Mouse (Mus musculus) cerebellum, adult 8-10 months (tissue): ENCODE data around the gene Ikbke.
"Not testable (repeated sequence)": the region's sequence is repeated elsewhere in the genome, so short reads cannot be mapped to it uniquely, and the experiment has no call there.

Experiments
- DNase-seq: peaks from one replicate; pipeline ENCODE4 v3.0.0; 2022

Gene Ikbke

DNA sequence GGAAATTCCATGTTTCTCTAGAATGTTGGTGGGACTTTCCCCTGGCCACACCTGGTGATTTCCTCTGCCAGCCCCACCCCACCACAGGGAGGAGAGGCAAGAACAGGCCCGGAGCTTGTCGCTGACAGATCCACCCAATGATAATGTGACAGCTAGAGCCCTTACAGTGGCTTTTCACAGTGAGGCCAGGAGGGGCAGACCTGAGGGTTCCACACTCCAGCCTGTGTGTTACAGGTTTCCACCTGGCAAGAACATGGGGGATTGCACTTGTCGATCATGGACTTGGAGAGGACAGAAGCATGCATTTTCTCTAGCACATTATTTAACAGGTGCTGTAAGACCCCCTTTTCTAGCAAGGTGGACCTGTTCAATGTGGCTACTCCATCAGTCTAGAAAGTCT lies 874 bp upstream of the Ikbke start:
- no peak for DNase-seq

DNA sequence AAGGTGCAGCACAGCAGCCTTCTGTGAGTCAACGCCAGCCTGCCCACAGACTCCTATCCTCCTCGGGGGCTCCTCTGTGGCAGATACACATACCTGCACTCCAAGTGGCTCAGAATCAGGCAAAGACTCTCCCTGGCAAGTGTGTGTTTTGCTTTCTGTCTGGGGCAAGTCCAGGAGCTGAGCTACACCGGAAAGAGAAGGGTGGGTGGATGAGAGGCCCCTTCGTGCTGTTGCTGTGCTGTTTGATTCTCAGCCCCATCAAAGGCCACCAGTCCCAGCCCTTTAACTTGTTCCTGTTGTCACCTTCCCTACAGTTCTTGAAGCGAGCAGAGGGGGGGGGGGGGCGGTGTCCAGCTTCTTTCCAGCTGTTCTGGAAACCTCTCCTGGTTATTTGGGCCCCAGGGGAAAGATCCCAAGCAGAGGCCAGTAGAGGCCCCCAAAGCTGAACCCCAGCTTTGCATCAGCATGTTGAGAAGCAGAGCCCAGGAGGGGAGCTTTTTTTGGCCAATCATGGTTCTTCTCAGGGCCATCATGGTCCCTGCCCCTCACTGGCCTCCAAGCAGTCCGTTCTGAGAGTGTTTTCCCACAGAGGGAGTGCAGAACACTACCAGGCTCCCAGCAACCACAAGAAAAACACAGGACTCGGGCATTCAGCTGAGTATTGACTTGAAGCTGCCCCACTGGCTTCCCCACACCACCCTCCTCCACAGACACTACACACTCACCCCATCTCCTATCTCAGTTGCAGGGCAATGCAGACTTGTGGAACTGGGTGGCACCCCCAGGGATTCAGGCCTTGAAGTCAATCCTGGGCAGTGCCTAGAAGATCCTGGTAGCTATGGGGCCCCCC lies 575 bp downstream of the Ikbke start:
- no peak for DNase-seq

DNA sequence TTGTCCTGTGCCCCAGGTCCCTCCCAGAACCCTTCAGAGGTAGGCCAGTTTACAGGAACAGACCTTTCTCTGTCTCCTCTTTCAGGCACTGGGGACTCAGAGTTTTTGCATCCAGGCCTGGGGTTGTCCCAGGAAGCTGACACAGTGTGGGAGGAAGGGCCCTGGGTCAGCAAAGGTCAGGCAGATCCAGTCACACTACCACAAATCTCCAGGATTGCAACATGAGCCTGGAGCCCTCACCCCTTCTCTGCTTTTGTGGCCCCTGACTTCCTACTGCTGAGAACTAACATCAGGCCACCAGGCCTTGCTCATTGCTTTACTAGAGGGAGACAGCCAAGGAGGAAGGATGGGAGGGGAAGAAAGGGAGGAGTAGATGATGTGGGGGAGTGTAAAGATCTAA lies 2.6 kb downstream of the Ikbke start:
- DNase-seq = no peak

DNA sequence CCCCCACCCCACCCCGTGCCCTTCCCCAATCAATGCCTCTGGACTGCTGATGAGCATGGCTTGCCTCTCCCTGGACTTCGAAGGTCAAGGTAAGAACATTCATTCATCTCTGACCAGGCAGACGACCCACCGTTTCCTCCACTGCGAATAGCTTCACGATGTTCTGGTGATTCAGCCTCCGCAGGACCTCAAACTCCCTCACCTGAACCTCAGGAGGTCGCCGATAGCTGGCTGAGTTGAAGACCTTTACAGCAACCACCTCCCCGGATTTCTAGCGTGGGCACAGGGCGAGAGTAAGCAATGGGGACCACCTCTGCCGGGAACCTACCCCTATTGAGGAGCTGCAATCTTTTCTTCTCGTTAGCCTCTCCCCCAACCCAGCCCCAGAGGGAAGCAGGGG lies 3.8 kb downstream of the Ikbke start:
- DNase-seq = no peak

DNA sequence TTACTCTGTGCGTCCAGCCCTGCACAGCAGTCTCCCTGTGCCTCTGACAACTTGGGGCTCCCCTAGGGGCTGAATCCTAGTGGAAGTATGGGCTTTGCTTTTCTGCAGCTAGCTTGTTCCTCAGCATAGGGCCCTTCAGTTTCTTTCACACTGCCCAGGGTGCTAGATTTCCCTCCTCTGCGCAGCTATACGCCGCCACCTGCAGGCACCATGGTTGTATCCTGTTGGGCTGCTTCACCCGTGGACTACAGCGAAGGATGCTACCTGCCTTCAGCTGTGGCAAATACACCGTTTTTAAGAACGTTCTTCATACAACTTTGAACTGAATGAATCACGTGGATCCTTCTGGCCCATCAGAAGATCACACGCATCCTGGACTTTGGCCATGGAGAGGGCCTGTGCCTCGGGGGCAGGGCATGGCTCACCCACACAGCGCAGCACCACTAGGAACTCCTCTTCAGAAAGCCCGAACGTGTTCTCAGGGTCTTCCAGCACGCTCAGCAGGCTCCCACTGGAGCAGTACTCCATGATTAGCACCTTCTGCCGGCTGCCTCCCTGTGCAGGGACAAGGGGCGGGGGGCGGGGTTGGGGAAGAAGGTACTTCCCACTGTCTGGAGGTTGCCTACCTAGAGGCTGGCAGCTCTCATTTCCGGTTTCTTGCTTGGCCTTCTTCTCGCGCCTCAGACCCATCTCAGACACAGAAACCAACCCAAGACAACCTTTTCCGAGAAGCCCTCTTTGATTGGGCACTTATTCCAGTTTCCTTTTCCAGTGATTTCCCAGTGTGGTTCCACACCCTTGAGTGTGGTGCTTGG lies 4.5 kb downstream of the Ikbke start:
- no peak for DNase-seq

DNA sequence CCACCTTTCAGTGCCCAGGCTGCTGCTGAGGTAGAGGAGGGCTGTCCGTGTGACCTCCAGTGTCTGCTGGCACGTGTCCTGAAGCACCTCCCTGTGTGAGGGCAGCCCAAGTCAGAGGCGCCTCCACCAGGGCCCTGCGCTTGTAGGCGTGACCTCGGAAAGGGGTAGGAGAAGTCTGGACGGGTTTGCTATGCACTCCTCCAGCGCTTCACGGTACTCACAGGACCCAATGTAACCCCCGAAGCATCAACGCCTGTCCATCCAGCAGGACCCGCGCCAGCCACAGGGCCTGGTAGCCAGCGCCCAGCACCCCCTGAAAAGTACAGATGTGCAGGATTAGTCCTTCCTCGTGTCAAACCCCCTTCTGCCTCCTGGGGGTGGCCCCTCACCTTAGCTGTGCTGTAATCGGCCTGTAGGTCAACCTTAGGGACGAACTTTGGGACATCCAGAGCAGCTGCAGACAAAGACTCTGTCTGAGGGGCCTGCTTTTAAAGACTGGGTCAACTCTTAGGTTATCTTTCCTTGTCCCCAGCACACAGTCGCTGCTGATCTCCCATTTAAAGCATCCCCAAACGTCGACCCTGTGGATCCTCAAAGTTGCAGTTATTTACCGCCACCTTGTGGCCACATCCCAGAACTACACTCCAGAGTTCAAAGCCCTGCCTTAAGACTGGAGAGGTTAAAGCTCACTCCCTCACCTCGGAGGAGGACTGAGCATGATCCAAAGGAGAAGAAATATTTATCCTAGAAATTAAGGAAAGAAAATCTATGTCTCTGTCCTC lies 9.4 kb downstream of the Ikbke start:
- DNase-seq = peak; percentile 82

DNA sequence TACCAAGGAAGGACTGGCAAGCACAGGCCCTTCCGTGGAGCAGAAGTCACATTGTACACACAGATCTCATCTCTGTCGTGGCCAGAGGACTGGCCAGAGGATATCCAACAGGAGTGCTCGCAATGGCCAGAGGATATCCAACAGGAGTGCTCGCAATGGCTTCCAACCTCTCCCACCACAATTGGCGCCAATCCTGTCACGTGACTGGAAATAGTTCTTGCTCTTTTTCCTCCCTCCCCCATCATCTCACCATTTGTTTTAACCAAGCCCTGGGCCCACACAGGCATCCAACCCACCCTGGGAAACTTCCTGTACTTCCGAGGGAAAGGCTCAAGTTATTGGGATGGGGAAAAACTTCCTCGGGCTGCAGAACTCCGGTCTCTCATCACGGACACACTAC lies 10.6 kb downstream of the Ikbke start:
- no peak for DNase-seq

DNA sequence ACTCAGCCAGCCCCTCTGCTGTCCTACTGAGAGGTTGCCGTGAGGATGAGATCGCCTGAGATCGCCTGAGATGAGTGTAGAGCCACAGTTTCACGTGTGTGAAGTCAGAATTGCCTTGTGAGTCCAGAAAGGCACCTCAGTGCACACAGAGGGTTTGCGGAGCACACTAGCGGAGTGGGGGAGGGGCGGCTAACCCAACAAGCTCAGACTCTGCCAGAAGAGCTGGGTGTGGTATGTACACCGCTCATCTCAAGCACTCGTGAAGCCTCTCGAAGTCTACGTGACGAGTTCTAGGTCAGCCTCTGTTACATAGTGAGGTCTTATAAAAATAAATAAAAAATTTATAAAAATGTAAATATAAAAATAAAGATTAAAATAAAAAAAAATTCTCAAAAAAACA lies 15.5 kb downstream of the Ikbke start:
- DNase-seq = no peak

DNA sequence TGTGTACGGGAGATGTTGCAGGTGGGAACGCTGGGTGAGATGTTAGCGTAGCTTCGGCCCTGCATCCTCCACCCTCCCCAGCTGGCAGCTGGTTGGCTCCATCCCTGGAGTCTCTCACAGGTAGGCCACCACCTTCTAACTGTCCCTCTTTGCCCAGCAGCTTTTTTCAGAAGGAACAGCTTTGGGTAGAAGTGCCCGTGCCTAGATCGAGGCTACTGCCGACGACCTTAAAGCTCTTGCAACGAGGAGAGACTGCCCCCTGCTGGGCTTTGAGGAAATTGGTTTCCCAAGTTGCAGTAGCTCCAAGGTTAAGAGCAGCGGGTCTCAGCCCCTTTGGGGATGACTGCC lies 19.1 kb downstream of the Ikbke start:
- DNase-seq = peak; percentile 70

DNA sequence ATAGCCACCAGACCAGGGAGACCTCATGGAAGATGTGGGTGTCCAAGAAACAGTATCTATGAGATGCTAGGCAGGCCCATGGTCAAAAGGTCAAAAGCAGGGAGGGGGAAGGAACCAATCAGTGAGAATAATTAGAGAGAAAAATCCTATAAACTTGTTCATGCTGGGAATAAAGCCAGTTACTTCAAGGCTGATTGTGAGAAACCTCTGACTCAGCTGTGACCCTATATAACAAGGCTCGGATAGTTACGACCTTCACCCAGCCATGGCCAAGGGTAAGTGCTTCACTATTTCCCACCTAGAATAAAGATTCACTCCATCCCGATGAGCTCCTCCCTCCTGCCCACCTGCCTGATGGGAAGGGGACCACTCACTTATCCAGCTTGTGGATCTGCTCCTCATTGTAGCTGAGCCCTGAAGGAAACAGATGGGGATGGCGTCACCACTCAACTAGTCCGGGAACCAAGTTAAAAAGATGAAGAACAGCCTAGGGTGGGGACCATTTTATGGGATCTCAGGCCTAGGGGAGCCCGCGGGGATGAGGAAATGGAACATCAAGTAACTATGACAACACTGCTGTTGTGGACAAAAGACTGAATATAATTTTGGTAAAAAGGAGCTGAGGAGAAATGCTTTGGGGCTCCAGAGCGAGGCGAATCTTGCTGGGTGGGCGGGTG lies 19.6 kb downstream of the Ikbke start:
- no peak for DNase-seq

DNA sequence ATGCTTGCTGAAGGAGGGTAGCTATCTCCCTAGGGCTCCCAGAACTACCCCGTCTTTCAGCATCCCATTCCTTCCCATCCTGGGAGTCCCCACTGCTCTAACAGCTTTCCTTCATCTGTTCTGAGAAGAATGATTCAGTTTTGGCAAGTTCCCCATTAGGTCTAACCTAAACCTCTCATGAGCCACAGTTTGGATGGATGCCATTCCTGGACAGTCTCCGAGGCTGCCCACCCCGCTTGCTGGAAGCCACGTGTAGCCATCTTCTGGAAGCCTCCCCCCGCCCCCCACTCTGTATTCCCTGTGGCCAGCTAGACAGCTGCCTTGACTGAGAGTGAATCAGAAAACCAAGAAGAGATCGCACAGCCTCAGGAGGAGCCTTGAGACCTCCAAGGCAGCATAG lies 22.1 kb downstream of the Ikbke start:
- no peak for DNase-seq

DNA sequence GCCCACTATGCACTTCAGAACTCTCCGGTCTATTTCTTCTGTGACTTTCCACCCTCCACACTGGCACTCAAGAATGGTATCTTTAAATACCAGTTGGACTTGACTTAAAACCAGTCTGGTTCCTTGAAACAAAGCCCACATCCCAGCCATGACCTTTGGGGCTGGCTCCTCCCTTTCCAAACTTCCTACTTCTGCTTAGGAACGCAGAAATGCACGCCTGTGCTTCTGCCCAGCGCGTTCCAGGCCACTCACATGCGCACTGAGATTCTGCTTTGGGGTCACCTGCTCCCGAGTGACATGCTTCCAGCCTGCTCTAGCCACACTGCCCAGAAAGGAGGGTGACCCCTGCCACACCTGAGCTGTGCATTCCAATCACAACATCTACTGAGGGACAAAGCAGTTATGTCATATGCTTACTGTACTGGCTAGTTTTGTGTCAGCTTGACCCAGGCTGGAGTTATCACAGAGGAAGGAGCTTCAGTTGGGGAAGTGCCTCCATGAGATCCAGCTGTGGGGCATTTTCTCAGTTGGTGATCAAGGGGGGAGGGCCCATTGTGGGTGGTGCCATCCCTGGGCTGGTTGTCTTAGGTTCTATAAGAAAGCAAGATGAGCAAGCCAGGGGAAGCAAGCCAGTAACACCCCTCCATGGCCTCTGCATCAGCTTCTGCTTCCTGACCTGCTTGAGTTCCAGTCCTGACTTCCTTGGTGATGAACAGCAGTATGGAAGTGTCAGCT lies 26.7 kb downstream of the Ikbke start:
- not testable (repeated sequence) for DNase-seq

DNA sequence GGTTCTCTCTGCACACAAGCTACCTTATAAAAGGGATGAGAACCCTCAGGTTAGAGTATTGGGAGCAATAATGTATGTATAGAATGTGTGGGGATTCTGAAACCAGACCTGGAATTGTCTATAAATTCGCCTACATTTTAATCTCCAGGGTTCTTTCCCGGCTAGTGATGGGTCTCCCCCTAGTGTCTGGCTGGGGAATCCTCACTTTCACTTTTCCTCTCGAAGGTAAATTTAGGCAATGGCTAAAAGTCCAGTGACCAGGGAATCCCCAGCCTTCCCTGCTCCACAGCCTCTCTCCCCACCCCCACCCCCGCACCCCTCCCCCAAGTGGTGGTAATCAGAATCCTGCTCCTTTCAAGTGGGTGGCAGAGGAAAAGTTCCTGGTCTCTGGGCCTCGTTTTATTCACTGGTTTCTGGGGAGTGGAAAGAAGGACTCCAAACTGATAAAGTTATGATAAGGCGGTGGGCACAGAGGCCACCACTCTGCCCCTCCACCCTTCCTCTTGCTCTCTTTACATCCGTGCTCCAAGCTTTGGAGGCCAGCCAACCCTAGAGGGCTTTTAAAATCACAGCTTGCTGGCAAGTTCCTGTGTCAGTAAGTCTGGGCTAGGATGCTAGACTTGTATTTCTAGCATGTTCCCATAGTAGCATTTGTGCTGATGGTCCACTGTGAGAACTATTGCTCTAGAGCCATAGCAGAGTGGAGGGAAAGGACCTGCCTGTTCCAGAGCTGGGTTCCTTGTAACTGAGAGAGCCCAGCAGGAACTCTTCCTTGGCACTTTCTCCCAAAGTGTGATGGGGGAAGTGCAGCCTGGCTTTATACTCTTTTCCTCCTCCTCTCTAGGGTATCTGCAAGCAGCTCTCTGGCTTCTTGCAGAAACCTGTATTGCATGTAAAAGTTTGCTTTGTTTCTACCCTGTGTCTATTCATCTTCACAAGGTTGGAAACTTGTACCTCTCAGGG lies 32.7 kb downstream of the Ikbke start:
- peak; percentile 54 for DNase-seq

DNA sequence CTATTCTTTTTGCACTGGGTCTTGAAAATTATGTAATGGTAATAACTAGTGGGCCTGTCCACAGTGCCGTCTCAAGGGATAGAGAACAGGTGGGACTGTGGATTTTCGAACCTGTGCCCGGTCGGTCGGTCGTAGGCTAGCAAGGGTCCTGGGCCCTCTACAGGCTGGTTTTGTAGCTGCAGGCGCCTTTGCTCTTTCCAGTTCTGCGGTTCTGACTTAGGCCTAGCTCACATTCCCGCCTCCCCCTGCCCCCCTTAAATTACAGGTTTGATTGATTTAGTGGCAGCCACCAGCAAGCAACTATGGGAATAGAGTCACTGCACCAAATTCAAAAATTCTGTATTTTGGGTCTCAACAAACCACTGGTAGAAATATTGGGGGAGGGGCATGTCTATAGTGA lies 33.5 kb downstream of the Ikbke start:
- peak; percentile 57 for DNase-seq

DNA sequence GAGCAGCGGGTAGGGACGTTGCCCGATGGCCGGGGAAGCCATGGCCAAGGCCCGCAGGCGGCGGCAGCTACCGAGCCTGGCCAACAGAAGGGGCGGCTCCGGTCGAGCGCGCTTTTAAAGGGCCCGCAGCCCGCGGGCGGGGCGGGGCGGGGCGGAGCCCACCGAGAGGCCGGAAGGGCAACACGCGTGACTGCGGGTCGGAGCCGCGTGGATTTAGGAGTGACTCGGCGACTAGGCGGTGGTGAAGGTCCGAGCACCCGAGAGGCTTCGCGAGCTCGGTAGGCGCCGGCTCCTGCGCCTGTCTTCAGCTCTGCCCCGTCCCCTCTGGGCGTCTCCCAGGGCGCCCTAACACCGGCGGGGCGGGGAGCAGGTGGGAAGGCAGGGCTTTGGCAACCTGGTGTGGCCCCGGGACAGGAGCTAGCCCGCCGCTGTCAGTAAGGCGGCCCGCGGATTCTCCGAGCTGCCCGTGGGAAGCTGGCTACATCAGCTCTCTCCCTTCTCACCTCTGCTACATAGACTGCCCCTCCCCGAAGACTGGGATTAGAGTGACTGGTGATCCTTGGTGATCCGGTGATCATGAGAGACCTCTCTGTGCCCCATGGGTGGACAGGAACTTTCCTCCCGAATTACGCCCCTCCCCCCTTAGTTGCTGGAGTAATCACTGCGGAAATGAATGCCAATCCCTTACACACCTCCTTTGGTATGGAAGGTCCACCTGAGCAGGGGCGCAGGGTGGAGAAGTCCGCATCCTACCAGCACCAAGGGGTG lies 34.1 kb downstream of the Ikbke start, which contains the start of gene Rassf5:
TSS of gene Rassf5 (minus strand) at position 170 of the 768 bp plus-strand sequence.
- DNase-seq = peak; percentile 86

DNA sequence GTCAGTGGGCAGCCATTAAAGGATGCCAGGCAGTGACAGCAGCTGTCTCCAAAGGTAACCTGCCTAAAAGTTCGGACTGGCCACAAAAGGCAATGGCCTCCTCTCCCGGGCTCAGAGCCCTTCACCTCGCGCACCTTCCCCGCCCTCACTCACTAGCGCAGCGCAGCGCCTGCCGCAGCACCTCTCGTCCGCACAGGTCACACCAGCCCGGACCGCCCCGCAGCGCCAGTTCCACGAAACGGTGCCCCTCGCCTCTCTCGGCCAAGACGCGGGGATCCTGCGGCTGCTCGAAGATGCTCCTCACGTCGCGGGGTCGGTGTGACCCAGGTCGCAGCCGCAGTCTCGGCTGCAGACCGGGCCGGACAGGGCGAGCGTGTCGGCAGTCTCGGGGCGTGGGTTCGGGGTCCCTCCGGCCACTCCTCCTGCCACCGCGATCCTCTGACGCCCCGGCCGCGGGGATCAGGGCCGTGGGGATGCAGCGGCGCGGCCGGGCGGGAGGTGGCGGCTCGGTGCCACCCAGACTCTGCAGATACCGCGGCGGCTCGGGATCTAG lies 34.8 kb downstream of the Ikbke start:
- DNase-seq = peak; percentile 61

DNA sequence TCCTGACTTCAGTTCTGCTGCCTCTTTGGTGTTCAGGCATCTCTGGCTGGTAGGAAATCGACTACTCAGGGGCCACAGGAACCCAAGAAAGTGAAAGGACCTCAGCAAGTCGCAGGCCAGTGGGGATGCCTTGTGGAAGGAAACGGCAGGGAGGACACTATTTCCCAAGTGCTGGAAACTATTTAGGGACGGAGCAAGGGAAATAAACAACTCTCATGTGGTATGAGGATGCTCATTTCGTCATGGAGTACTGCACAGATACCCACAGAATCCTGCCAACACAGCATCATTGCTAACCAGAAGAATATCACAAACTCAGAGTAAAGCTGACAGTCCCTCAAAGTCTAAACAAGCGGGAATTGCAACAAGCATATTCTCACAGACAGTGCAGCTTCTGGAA lies 36.5 kb downstream of the Ikbke start:
- no peak for DNase-seq

DNA sequence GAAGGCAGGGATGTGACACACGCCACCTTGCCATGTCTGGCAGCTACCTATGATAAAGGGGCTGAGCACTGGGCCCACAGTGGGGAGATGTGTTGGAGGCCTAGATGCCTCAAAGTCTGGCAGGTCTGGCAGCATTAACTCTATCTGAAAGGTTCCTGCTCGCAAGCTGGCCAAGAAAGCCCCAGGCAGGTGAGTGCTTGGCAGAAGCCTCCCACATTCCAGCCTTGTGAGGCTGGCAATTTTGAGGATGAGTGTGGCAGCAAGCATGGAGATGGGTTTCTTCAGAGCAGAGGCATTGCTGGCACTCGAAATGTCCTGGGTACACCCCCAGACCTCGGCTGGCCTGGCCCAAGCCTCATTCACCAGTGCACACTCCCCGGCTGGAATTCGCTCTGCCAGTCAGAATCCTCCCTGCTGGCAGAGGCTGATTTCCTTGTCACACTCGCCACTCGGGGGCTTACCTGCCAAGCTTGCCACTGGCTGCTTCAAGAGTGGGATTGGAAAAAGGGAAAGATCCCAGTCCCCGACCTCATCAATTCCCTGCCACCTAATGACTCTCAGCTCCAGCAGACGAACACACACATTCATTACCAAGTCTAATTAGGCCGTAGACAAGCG lies 39.7 kb downstream of the Ikbke start:
- DNase-seq = peak; percentile 43

DNA sequence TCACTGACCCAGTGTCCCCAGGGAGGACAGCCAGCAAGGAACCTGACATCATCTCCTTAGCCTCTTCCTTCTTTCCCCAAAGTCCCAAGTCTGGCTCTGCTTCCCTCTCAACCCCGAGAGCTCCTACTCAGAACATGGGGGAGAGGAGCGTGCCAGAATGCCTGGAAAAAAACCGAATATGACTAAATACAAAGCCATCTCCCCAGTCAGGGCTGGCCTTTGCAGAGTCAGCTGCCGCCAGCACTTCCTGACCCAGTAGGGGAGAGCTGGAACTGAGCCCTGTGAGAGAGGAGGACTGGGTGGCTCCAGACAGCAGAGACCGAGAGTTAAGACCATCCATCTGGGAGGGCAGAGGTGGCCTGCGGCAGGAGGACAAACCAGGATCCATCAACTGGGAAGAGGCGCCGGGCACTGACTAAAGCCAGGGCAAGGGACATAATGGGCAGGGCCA lies 40.5 kb downstream of the Ikbke start:
- DNase-seq = peak; percentile 60
